Mouse (Mus musculus): ENCODE results near the gene Pttg1ip. TPM values are rescaled to one million over a fixed set of nuclear protein-coding genes. Genes with fewer than 3 reads are reported as not detected.

The Pttg1ip gene
- polyA plus RNA-seq, 1 experiment from 2014 or later, result 198 TPM

- H3K4me3 ChIP-seq (ENCODE audit: low read depth, low read length), result peak within 1 kb of the TSS; percentile 55
- peak; percentile 89 for ATAC-seq (ENCODE audit: insufficient number of reproducible peaks, insufficient read depth, low FRiP score, low read depth)
- peak within 1 kb of the TSS; percentile 97 for H3K27ac ChIP-seq (ENCODE audit: low read length)
- no peaks in the 10 kb centered on the region for H3K9me3 ChIP-seq (ENCODE audit: control insufficient read depth, low read depth, low read length)
- peak within 1 kb of the TSS; percentile 92 for H3K4me2 ChIP-seq (replicated peaks; ENCODE audit: low read depth, low read length)
- peaks cover 12% of the 10 kb centered on the region for H3K4me1 ChIP-seq (ENCODE audit: control insufficient read depth, insufficient read depth, low read length)
- WGBS, result 2% methylated on average over 99 of the region's 119 CpGs
- H3K36me3 ChIP-seq (ENCODE audit: control insufficient read depth, insufficient read depth, low read length), result peaks cover 15% of the 10 kb centered on the region
- peak within 1 kb of the TSS; percentile 55 for H3K9ac ChIP-seq (replicated peaks; ENCODE audit: low read depth, low read length)
- H3K27me3 ChIP-seq (ENCODE audit: control insufficient read depth, insufficient read depth, low read length), result no peaks in the 10 kb centered on the region
Observed at GRCm38 (mm10) chr10:77605908-77606826, 24.6 kb downstream of the Pttg1ip start, which contains the start of the genes Sumo3 and Gm49325. TSS of gene Sumo3 (plus strand) at chr10:77606097. TSS of gene Gm49325 (plus strand) at chr10:77606197.

GRCm38 (mm10) chr10:77606855-77607254, 25.3 kb downstream of the Pttg1ip start:
- Histone ChIP-seq H3K4me2 (replicated peaks; ENCODE audit: low read depth, low read length) (peak overlapping the region; percentile 92), H3K36me3 (ENCODE audit: control insufficient read depth, insufficient read depth, low read length) (peaks cover 21% of the 10 kb centered on the region), H3K9ac (replicated peaks; ENCODE audit: low read depth, low read length) (peak overlapping the region; percentile 55), H3K4me3 (ENCODE audit: low read depth, low read length) (peak overlapping the region; percentile 55), H3K27me3 (ENCODE audit: control insufficient read depth, insufficient read depth, low read length) (no peaks in the 10 kb centered on the region), H3K27ac (ENCODE audit: low read length) (peak overlapping the region; percentile 97; the same call in 1 of the 2 replicates), H3K4me1 (ENCODE audit: control insufficient read depth, insufficient read depth, low read length) (peaks cover 12% of the 10 kb centered on the region), H3K9me3 (ENCODE audit: control insufficient read depth, low read depth, low read length) (no peaks in the 10 kb centered on the region)
- 31% methylated on average over 7 of the region's 7 CpGs for WGBS
- ATAC-seq (ENCODE audit: insufficient number of reproducible peaks, insufficient read depth, low FRiP score, low read depth), result peak; percentile 7; the same call in 1 of the 2 replicates

GRCm38 (mm10) chr10:77607441-77607840, 25.9 kb downstream of the Pttg1ip start:
- Histone ChIP-seq H3K36me3 (ENCODE audit: control insufficient read depth, insufficient read depth, low read length) (peaks cover 27% of the 10 kb centered on the region), H3K27me3 (ENCODE audit: control insufficient read depth, insufficient read depth, low read length) (no peaks in the 10 kb centered on the region), H3K27ac (ENCODE audit: low read length) (no peak overlapping the region), H3K9ac (replicated peaks; ENCODE audit: low read depth, low read length) (peak overlapping the region; percentile 55; the same call in 1 of the 2 replicates), H3K4me1 (ENCODE audit: control insufficient read depth, insufficient read depth, low read length) (peaks cover 12% of the 10 kb centered on the region), H3K4me3 (ENCODE audit: low read depth, low read length) (peak overlapping the region; percentile 55), H3K9me3 (ENCODE audit: control insufficient read depth, low read depth, low read length) (no peaks in the 10 kb centered on the region), H3K4me2 (replicated peaks; ENCODE audit: low read depth, low read length) (peak overlapping the region; percentile 92)
- WGBS, result 66% methylated on average over 5 of the region's 5 CpGs
- ATAC-seq (ENCODE audit: insufficient number of reproducible peaks, insufficient read depth, low FRiP score, low read depth), result no peak

GRCm38 (mm10) chr10:77608589-77608988, 27.1 kb downstream of the Pttg1ip start:
- Histone ChIP-seq H3K4me3 (ENCODE audit: low read depth, low read length) (no peak overlapping the region), H3K4me1 (ENCODE audit: control insufficient read depth, insufficient read depth, low read length) (peaks cover 12% of the 10 kb centered on the region), H3K9me3 (ENCODE audit: control insufficient read depth, low read depth, low read length) (no peaks in the 10 kb centered on the region), H3K4me2 (replicated peaks; ENCODE audit: low read depth, low read length) (no peak overlapping the region), H3K27ac (ENCODE audit: low read length) (no peak overlapping the region), H3K36me3 (ENCODE audit: control insufficient read depth, insufficient read depth, low read length) (peaks cover 37% of the 10 kb centered on the region), H3K27me3 (ENCODE audit: control insufficient read depth, insufficient read depth, low read length) (no peaks in the 10 kb centered on the region), H3K9ac (replicated peaks; ENCODE audit: low read depth, low read length) (no peak overlapping the region)
- WGBS, result 85% methylated on average over 8 of the region's 8 CpGs
- ATAC-seq (ENCODE audit: insufficient number of reproducible peaks, insufficient read depth, low FRiP score, low read depth), result no peak

- H3K27ac ChIP-seq (ENCODE audit: low read length), result no peak overlapping the region
- H3K9ac ChIP-seq (replicated peaks; ENCODE audit: low read depth, low read length), result no peak overlapping the region
- H3K4me2 ChIP-seq (replicated peaks; ENCODE audit: low read depth, low read length), result no peak overlapping the region
- WGBS, result 80% methylated on average over 8 of the region's 8 CpGs
- peaks cover 12% of the 10 kb centered on the region for H3K4me1 ChIP-seq (ENCODE audit: control insufficient read depth, insufficient read depth, low read length)
- peaks cover 46% of the 10 kb centered on the region for H3K36me3 ChIP-seq (ENCODE audit: control insufficient read depth, insufficient read depth, low read length)
- no peaks in the 10 kb centered on the region for H3K27me3 ChIP-seq (ENCODE audit: control insufficient read depth, insufficient read depth, low read length)
- H3K4me3 ChIP-seq (ENCODE audit: low read depth, low read length), result no peak overlapping the region
- ATAC-seq (ENCODE audit: insufficient number of reproducible peaks, insufficient read depth, low FRiP score, low read depth), result no peak
- no peaks in the 10 kb centered on the region for H3K9me3 ChIP-seq (ENCODE audit: control insufficient read depth, low read depth, low read length)
Observed at GRCm38 (mm10) chr10:77610221-77610961, 28.9 kb downstream of the Pttg1ip start.

- Histone ChIP-seq H3K9me3 (ENCODE audit: control insufficient read depth, low read depth, low read length) (no peaks in the 10 kb centered on the region), H3K4me3 (ENCODE audit: low read depth, low read length) (no peak overlapping the region), H3K4me2 (replicated peaks; ENCODE audit: low read depth, low read length) (no peak overlapping the region), H3K9ac (replicated peaks; ENCODE audit: low read depth, low read length) (no peak overlapping the region), H3K36me3 (ENCODE audit: control insufficient read depth, insufficient read depth, low read length) (peaks cover 66% of the 10 kb centered on the region), H3K27ac (ENCODE audit: low read length) (no peak overlapping the region; the same call in 1 of the 2 replicates), H3K4me1 (ENCODE audit: control insufficient read depth, insufficient read depth, low read length) (no peaks in the 10 kb centered on the region), H3K27me3 (ENCODE audit: control insufficient read depth, insufficient read depth, low read length) (no peaks in the 10 kb centered on the region)
- no peak for ATAC-seq (ENCODE audit: insufficient number of reproducible peaks, insufficient read depth, low FRiP score, low read depth)
- WGBS, result 82% methylated on average over 3 of the region's 3 CpGs
Observed at GRCm38 (mm10) chr10:77613409-77613808, 31.9 kb downstream of the Pttg1ip start.

GRCm38 (mm10) chr10:77615647-77616046, 34.1 kb downstream of the Pttg1ip start:
- Histone ChIP-seq H3K27me3 (ENCODE audit: control insufficient read depth, insufficient read depth, low read length) (no peaks in the 10 kb centered on the region), H3K9ac (replicated peaks; ENCODE audit: low read depth, low read length) (no peak overlapping the region), H3K27ac (ENCODE audit: low read length) (no peak overlapping the region), H3K36me3 (ENCODE audit: control insufficient read depth, insufficient read depth, low read length) (peaks cover 57% of the 10 kb centered on the region), H3K4me3 (ENCODE audit: low read depth, low read length) (no peak overlapping the region), H3K4me1 (ENCODE audit: control insufficient read depth, insufficient read depth, low read length) (no peaks in the 10 kb centered on the region), H3K4me2 (replicated peaks; ENCODE audit: low read depth, low read length) (no peak overlapping the region), H3K9me3 (ENCODE audit: control insufficient read depth, low read depth, low read length) (no peaks in the 10 kb centered on the region)
- no peak for ATAC-seq (ENCODE audit: insufficient number of reproducible peaks, insufficient read depth, low FRiP score, low read depth)
- 91% methylated on average over 8 of the region's 8 CpGs for WGBS

GRCm38 (mm10) chr10:77616166-77616565, 34.6 kb downstream of the Pttg1ip start:
- no peak overlapping the region for H3K27ac ChIP-seq (ENCODE audit: low read length)
- no peaks in the 10 kb centered on the region for H3K27me3 ChIP-seq (ENCODE audit: control insufficient read depth, insufficient read depth, low read length)
- peaks cover 51% of the 10 kb centered on the region for H3K36me3 ChIP-seq (ENCODE audit: control insufficient read depth, insufficient read depth, low read length)
- no peak overlapping the region for H3K9ac ChIP-seq (replicated peaks; ENCODE audit: low read depth, low read length)
- no peak overlapping the region for H3K4me3 ChIP-seq (ENCODE audit: low read depth, low read length)
- H3K4me2 ChIP-seq (replicated peaks; ENCODE audit: low read depth, low read length), result no peak overlapping the region
- H3K4me1 ChIP-seq (ENCODE audit: control insufficient read depth, insufficient read depth, low read length), result no peaks in the 10 kb centered on the region
- no peak for ATAC-seq (ENCODE audit: insufficient number of reproducible peaks, insufficient read depth, low FRiP score, low read depth)
- 94% methylated on average over 9 of the region's 9 CpGs for WGBS
- H3K9me3 ChIP-seq (ENCODE audit: control insufficient read depth, low read depth, low read length), result no peaks in the 10 kb centered on the region
